Comparison of ENCODE assay signal across 8 mouse cellular contexts in the genomic region with DNA sequence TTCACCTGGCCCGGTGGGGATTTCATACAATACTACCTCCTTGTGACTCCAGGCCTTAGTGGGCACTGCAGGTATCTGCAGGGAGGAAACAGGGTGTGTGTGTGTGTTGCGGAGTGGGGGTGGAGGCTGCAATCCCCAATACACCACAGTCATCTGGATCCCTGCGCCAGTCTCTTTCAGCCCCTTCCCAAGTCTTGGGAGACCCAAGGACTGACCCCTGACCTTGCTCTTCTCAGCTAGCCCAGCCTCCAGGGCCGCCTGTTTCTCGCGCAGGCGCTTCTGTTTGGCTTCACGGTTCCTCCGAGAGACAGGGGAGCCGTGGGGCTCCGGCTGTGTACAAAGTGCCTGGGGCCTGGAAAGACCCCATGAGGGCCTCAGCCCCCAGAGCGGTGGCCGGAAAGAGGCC. TPM values are rescaled to one million over a fixed set of nuclear protein-coding genes. Genes with fewer than 3 reads are reported as not detected.
DNase-seq lines count a peak whose midpoint lies in the region; ATAC-seq and TF ChIP-seq lines count a peak whose summit lies in the region.

No protein-coding gene starts in this region.

- TF ChIP-seq CTCF in left cerebral cortex, adult 2 months (IDR thresholded peaks at IDR 0.05): no peak
- no peak for TF ChIP-seq CTCF in G1E (IDR thresholded peaks at IDR 0.05; ENCODE audit: low read depth, low read length)

- H3K4me1 ChIP-seq in G1E (ENCODE audit: insufficient read depth, low read depth, low read length): peaks cover 25% of the 10 kb centered on the region
- H3K4me1 ChIP-seq in embryonic facial prominence, embryonic 13.5 days: peaks cover 14% of the 10 kb centered on the region
- peaks cover 16% of the 10 kb centered on the region for H3K4me1 ChIP-seq in intestine, embryonic 16.5 days (ENCODE audit: control insufficient read depth, insufficient read depth, low read length)

- DNase-seq in left cerebral cortex, adult 2 months (ENCODE audit: extremely low spot score in 1 of 2, low spot score in 2 of 2): peak in 1 of 2 experiments; percentile 28
- no peak for DNase-seq in left cerebral cortex, adult 11 months (ENCODE audit: low spot score)
- DNase-seq in G1E (ENCODE audit: low spot score): peak; percentile 51
- DNase-seq in layer of hippocampus, postnatal 14 days (ENCODE audit: low spot score in 2 of 2): no peak
- no peak for DNase-seq in ovary, postnatal 14 days (ENCODE audit: low spot score)

- peak overlapping the region; percentile 84 for H3K4me2 ChIP-seq in embryonic facial prominence, embryonic 13.5 days
- H3K4me2 ChIP-seq in intestine, embryonic 16.5 days (ENCODE audit: low read depth, low read length): peak overlapping the region; percentile 92

- H3K9me3 ChIP-seq in G1E (replicated peaks): no peaks in the 10 kb centered on the region
- H3K9me3 ChIP-seq in embryonic facial prominence, embryonic 13.5 days: no peaks in the 10 kb centered on the region
- no peaks in the 10 kb centered on the region for H3K9me3 ChIP-seq in intestine, embryonic 16.5 days (ENCODE audit: control insufficient read depth, low read length)

- peaks cover 79% of the 10 kb centered on the region for H3K36me3 ChIP-seq in G1E (replicated peaks)
- H3K36me3 ChIP-seq in embryonic facial prominence, embryonic 13.5 days: peaks cover 55% of the 10 kb centered on the region
- H3K36me3 ChIP-seq in intestine, embryonic 16.5 days (ENCODE audit: control insufficient read depth, insufficient read depth, low read length): peaks cover 8% of the 10 kb centered on the region

- H3K4me3 ChIP-seq in left cerebral cortex, adult 2 months: peak overlapping the region; percentile 86
- H3K4me3 ChIP-seq in G1E (ENCODE audit: low read depth, low read length): peak overlapping the region; percentile 93
- peak overlapping the region; percentile 74 for H3K4me3 ChIP-seq in embryonic facial prominence, embryonic 13.5 days
- peak overlapping the region; percentile 57 for H3K4me3 ChIP-seq in intestine, embryonic 16.5 days (ENCODE audit: low read length)

- ATAC-seq in G1E (ENCODE audit: extremely low read depth, insufficient number of reproducible peaks, low FRiP score, poor library complexity, severe bottlenecking): no peak
- ATAC-seq in embryonic facial prominence, embryonic 13.5 days (ENCODE audit: insufficient number of reproducible peaks, insufficient read depth, low FRiP score, low TSS enrichment, low read depth): peak; percentile 33
- peak; percentile 56 for ATAC-seq in intestine, embryonic 16.5 days
- ATAC-seq in megakaryocyte-erythroid progenitor cell, adult 5-6 weeks (replicated peaks; ENCODE audit: low FRiP score, low TSS enrichment, poor library complexity, severe bottlenecking): 0 out of 2 replicates have a peak, but pooled peaks have one; percentile 24

- no peaks in the 10 kb centered on the region for H3K27me3 ChIP-seq in G1E (ENCODE audit: insufficient read depth, low read length)
- no peaks in the 10 kb centered on the region for H3K27me3 ChIP-seq in embryonic facial prominence, embryonic 13.5 days
- H3K27me3 ChIP-seq in intestine, embryonic 16.5 days (replicated peaks; ENCODE audit: control insufficient read depth, insufficient read depth, low read length): no peaks in the 10 kb centered on the region

- peak overlapping the region; percentile 86 for H3K9ac ChIP-seq in embryonic facial prominence, embryonic 13.5 days
- H3K9ac ChIP-seq in intestine, embryonic 16.5 days (ENCODE audit: low read depth, low read length): peak overlapping the region; percentile 86

- intact Hi-C loops in left cerebral cortex, adult 2 months (cut with DNase I): loop anchor here (1.0 to 5.0 kb wide), 3 partner anchors 32 to 83 kb away; no protein-coding TSS in a partner anchor

- WGBS in embryonic facial prominence, embryonic 13.5 days: 6% methylated on average over 13 of the region's 13 CpGs
- 3% methylated on average over 13 of the region's 13 CpGs for WGBS in intestine, embryonic 16.5 days

- peak overlapping the region; percentile 95 for H3K27ac ChIP-seq in left cerebral cortex, adult 2 months
- peak overlapping the region; percentile 85 for H3K27ac ChIP-seq in embryonic facial prominence, embryonic 13.5 days
- H3K27ac ChIP-seq in intestine, embryonic 16.5 days (ENCODE audit: low read length): peak overlapping the region; percentile 90

RNA-seq across cellular contexts. Expression of a gene that starts 0.5 kb away (rescaled TPM):
- total RNA-seq in left cerebral cortex, adult 2 months (2021): 10 to 100 TPM; 33.2 to 42.6 TPM
- total RNA-seq in G1E (2014; fragmentation: Nextera tagmentation): 23.8 and 24.6 TPM in 2 replicates
- total RNA-seq in G1E (2017): 10.8 and 11.0 TPM in 2 replicates
- 93.9 and 135 TPM in 2 replicates for polyA plus RNA-seq in G1E (2012)
- 15.9 and 17.4 TPM in 2 replicates for polyA plus RNA-seq in embryonic facial prominence, embryonic 13.5 days (2015; fragmentation: Nextera tagmentation; extraction: Ambion mirVana)
- 19.3 and 22.8 TPM in 2 replicates for polyA plus RNA-seq in intestine, embryonic 16.5 days (2015; fragmentation: Nextera tagmentation; extraction: Ambion mirVana)
- 32.5 and 44.2 TPM in 2 replicates for total RNA-seq in megakaryocyte-erythroid progenitor cell, adult 5-6 weeks (2014; fragmentation: Nextera tagmentation)
- 8.3 and 19.1 TPM in 2 replicates for total RNA-seq in megakaryocyte-erythroid progenitor cell, adult 5-6 weeks (2017)
- total RNA-seq in layer of hippocampus, postnatal 14 days (2021): 10 to 100 TPM; 34.3 to 34.8 TPM

RNA-seq across cellular contexts. Expression of a gene that starts 6.7 kb away (rescaled TPM):
- 10 to 100 TPM; 34.5 to 35.9 TPM for total RNA-seq in left cerebral cortex, adult 2 months (2021)
- total RNA-seq in G1E (2014; fragmentation: Nextera tagmentation): 33.4 and 45.3 TPM in 2 replicates
- total RNA-seq in G1E (2017): 22.7 and 29.5 TPM in 2 replicates
- polyA plus RNA-seq in G1E (2012): 26.4 and 27.1 TPM in 2 replicates
- polyA plus RNA-seq in embryonic facial prominence, embryonic 13.5 days (2015; fragmentation: Nextera tagmentation; extraction: Ambion mirVana): 39.2 and 48.6 TPM in 2 replicates
- polyA plus RNA-seq in intestine, embryonic 16.5 days (2015; fragmentation: Nextera tagmentation; extraction: Ambion mirVana): 41.9 and 45.1 TPM in 2 replicates
- 30.3 and 52.4 TPM in 2 replicates for total RNA-seq in megakaryocyte-erythroid progenitor cell, adult 5-6 weeks (2014; fragmentation: Nextera tagmentation)
- total RNA-seq in megakaryocyte-erythroid progenitor cell, adult 5-6 weeks (2017): 35.0 and 40.6 TPM in 2 replicates
- 10 to 100 TPM; 23.9 to 25.8 TPM for total RNA-seq in layer of hippocampus, postnatal 14 days (2021)

RNA-seq across cellular contexts. Expression of a gene that starts 23.4 kb away (rescaled TPM):
- total RNA-seq in left cerebral cortex, adult 2 months (2021): not detected
- total RNA-seq in G1E (2014; fragmentation: Nextera tagmentation) (not detected in 2 replicates), G1E (2017) (0.06 and 0.16 TPM in 2 replicates)
- not detected in 2 replicates for polyA plus RNA-seq in G1E (2012)
- polyA plus RNA-seq in embryonic facial prominence, embryonic 13.5 days (2015; fragmentation: Nextera tagmentation; extraction: Ambion mirVana): 0.13 TPM in 1 of 2 replicates, not detected in the other
- polyA plus RNA-seq in intestine, embryonic 16.5 days (2015; fragmentation: Nextera tagmentation; extraction: Ambion mirVana): 0.20 and 0.21 TPM in 2 replicates
- total RNA-seq in megakaryocyte-erythroid progenitor cell, adult 5-6 weeks (2014; fragmentation: Nextera tagmentation): not detected in 2 replicates
- total RNA-seq in megakaryocyte-erythroid progenitor cell, adult 5-6 weeks (2017): not detected in 2 replicates
- total RNA-seq in layer of hippocampus, postnatal 14 days (2021): not detected

RNA-seq across cellular contexts. Expression of a gene that starts 37.6 kb away (rescaled TPM):
- 10 to 100 TPM; 47.2 to 47.8 TPM for total RNA-seq in left cerebral cortex, adult 2 months (2021)
- total RNA-seq in G1E (2014; fragmentation: Nextera tagmentation) (not detected in 2 replicates), G1E (2017) (0.06 TPM in 1 of 2 replicates, not detected in the other)
- 0.04 and 0.06 TPM in 2 replicates for polyA plus RNA-seq in G1E (2012)
- polyA plus RNA-seq in embryonic facial prominence, embryonic 13.5 days (2015; fragmentation: Nextera tagmentation; extraction: Ambion mirVana): 65.8 and 69.4 TPM in 2 replicates
- 54.1 and 57.1 TPM in 2 replicates for polyA plus RNA-seq in intestine, embryonic 16.5 days (2015; fragmentation: Nextera tagmentation; extraction: Ambion mirVana)
- total RNA-seq in megakaryocyte-erythroid progenitor cell, adult 5-6 weeks (2014; fragmentation: Nextera tagmentation): not detected in 2 replicates
- not detected in 2 replicates for total RNA-seq in megakaryocyte-erythroid progenitor cell, adult 5-6 weeks (2017)
- total RNA-seq in layer of hippocampus, postnatal 14 days (2021): 10 to 100 TPM; 73.6 to 81.0 TPM

RNA-seq across cellular contexts. Expression of a gene that starts 40.4 kb away (rescaled TPM):
- not detected for total RNA-seq in left cerebral cortex, adult 2 months (2021)
- total RNA-seq in G1E (2014; fragmentation: Nextera tagmentation) (not detected in 2 replicates), G1E (2017) (0.11 TPM in 1 of 2 replicates, not detected in the other)
- polyA plus RNA-seq in G1E (2012): not detected in 2 replicates
- polyA plus RNA-seq in embryonic facial prominence, embryonic 13.5 days (2015; fragmentation: Nextera tagmentation; extraction: Ambion mirVana): not detected in 2 replicates
- not detected in 2 replicates for polyA plus RNA-seq in intestine, embryonic 16.5 days (2015; fragmentation: Nextera tagmentation; extraction: Ambion mirVana)
- total RNA-seq in megakaryocyte-erythroid progenitor cell, adult 5-6 weeks (2014; fragmentation: Nextera tagmentation): not detected in 2 replicates
- total RNA-seq in megakaryocyte-erythroid progenitor cell, adult 5-6 weeks (2017): not detected in 2 replicates
- total RNA-seq in layer of hippocampus, postnatal 14 days (2021): not detected
